Mouse (Mus musculus): Measurements from ENCODE around the gene Pabpn1l. TPM values are rescaled to one million over a fixed set of nuclear protein-coding genes. Genes with fewer than 3 reads are reported as not detected.

The Pabpn1l gene
- total RNA-seq (2021), result under 1 TPM in 1 of 2 experiments, not detected in 1; 0.35 TPM

GRCm38 (mm10) chr8:122622727-122623126 is at the start of gene Pabpn1l:
Gene Pabpn1l, minus strand, starts transcription at chr8:122622739.
- no peak for DNase-seq

GRCm38 (mm10) chr8:122671894-122672293 is 49.4 kb upstream of the Pabpn1l start:
- DNase-seq, result no peak

- DNase-seq, result no peak
Observed at GRCm38 (mm10) chr8:122670718-122671117, 48.2 kb upstream of the Pabpn1l start.

- DNase-seq, result no peak
Observed at GRCm38 (mm10) chr8:122670001-122670400, 47.5 kb upstream of the Pabpn1l start.

- DNase-seq, result no peak
Observed at GRCm38 (mm10) chr8:122669370-122669769, 46.8 kb upstream of the Pabpn1l start.

- DNase-seq, result peak; percentile 48 to 52
Observed at GRCm38 (mm10) chr8:122667854-122668253, 45.3 kb upstream of the Pabpn1l start.

- DNase-seq, result peak; percentile 50
Observed at GRCm38 (mm10) chr8:122666827-122667226, 44.3 kb upstream of the Pabpn1l start.

GRCm38 (mm10) chr8:122666338-122666764 is 43.8 kb upstream of the Pabpn1l start:
- DNase-seq, result no peak

- DNase-seq, result no peak
Observed at GRCm38 (mm10) chr8:122665667-122666316, 43.3 kb upstream of the Pabpn1l start.

- DNase-seq, result no peak
Observed at GRCm38 (mm10) chr8:122665221-122665620, 42.7 kb upstream of the Pabpn1l start.

- DNase-seq, result no peak
Observed at GRCm38 (mm10) chr8:122663670-122664069, 41.1 kb upstream of the Pabpn1l start.

GRCm38 (mm10) chr8:122663106-122663505 is 40.6 kb upstream of the Pabpn1l start:
- DNase-seq, result no peak

- DNase-seq, result no peak
Observed at GRCm38 (mm10) chr8:122661894-122662293, 39.4 kb upstream of the Pabpn1l start.

- DNase-seq, result peak; percentile 77
Observed at GRCm38 (mm10) chr8:122661138-122661537, 38.6 kb upstream of the Pabpn1l start.

- no peak for DNase-seq
Observed at GRCm38 (mm10) chr8:122660022-122660421, 37.5 kb upstream of the Pabpn1l start.

GRCm38 (mm10) chr8:122658807-122659160 is 36.2 kb upstream of the Pabpn1l start:
- no peak for DNase-seq

- DNase-seq, result no peak
Observed at GRCm38 (mm10) chr8:122658149-122658806, 35.7 kb upstream of the Pabpn1l start.

- no peak for DNase-seq
Observed at GRCm38 (mm10) chr8:122656056-122656999, 33.8 kb upstream of the Pabpn1l start.

GRCm38 (mm10) chr8:122654768-122655167 is 32.2 kb upstream of the Pabpn1l start:
- DNase-seq, result no peak

GRCm38 (mm10) chr8:122652643-122653042 is 30.1 kb upstream of the Pabpn1l start:
- DNase-seq, result no peak

GRCm38 (mm10) chr8:122651326-122651921 is 28.9 kb upstream of the Pabpn1l start:
- DNase-seq, result no peak

GRCm38 (mm10) chr8:122648192-122648970 is 25.8 kb upstream of the Pabpn1l start:
- no peak for DNase-seq
